Mouse (Mus musculus) megakaryocyte, embryonic 14.5 days (primary cell): ENCODE measurements around the gene Adad2.

Experiments used
- FLI1 ChIP-seq: IDR thresholded peaks from 2 replicates; pipeline ENCODE4 v1.6.1; 2012; ENCODE audit warnings: low read length, inconsistent platforms, mixed read lengths
- GATA1 ChIP-seq: IDR thresholded peaks from 3 replicates; pipeline ENCODE4 v1.6.1; 2012; ENCODE audit warnings: mixed read lengths, low read length, inconsistent platforms, borderline replicate concordance

DNA sequence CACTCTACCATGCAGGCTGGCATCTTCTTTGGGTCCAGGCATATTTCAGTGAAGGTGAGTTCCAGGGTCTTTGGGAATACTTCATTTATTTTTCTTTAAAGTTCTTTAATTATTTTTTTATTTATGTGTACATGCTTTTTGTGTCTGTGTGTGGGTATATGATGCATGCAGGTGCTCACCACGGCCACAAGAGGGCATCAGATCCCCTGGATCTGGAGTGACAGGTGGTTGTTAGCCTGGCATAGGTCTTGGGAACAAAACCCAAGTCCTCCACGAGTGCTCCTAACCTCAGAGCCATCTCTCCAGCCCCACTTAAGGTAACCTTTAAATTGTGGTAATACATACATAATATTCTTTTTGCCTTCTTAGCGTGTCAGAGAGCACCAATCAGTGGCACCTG lies 33.6 kb downstream of the Adad2 start:
- no peak for TF ChIP-seq GATA1
- TF ChIP-seq FLI1 = no peak
